Mouse (Mus musculus): Measurements from ENCODE around the gene Tlx2. TPM values are rescaled to one million over a fixed set of nuclear protein-coding genes. Genes with fewer than 3 reads are reported as not detected.

The Tlx2 gene
- polyA plus RNA-seq (2017; shearing (Covaris generic)), result not detected

DNA sequence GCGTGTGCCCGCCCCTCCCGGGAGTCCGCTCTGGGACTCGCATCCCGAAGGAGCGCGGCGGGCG is at the start of gene Tlx2:
TSS of gene Tlx2 (minus strand) at position 47 of the 64 bp plus-strand sequence.

DNA sequence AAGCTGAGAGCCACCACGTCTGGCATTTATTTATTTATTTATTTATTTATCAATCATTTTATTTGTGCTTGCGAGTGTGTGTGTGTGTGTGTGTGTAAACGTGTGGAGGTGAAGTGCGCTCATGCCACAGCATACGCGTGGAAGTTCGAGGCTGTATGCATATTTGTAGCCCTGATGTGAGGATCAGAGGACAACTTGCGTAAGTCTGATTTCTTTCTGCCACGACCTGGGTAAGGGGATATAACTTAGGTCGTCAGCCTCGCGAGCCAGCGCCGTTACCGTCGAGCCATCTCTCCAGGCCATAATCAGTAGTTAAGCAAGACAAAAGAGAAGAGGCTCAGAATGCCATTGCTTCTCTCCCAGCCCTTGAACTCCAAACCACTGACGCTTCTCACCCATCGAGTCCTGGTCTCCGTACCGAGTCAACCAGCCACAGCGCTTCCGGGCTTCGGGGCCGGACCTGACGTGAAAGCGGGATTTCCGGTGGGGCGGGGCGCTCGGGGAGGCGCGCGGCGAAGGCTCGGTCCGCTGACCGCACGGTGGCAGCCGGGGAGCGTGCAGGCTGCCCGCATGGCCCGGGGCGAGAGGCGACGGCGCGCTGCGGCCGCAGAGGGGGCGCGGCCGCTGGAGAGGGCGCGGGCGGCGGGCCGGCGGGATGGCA is 45.0 kb upstream of the Tlx2 start, which contains the start of gene Mogs:
TSS of gene Mogs (plus strand) at position 486 of the 661 bp plus-strand sequence.

DNA sequence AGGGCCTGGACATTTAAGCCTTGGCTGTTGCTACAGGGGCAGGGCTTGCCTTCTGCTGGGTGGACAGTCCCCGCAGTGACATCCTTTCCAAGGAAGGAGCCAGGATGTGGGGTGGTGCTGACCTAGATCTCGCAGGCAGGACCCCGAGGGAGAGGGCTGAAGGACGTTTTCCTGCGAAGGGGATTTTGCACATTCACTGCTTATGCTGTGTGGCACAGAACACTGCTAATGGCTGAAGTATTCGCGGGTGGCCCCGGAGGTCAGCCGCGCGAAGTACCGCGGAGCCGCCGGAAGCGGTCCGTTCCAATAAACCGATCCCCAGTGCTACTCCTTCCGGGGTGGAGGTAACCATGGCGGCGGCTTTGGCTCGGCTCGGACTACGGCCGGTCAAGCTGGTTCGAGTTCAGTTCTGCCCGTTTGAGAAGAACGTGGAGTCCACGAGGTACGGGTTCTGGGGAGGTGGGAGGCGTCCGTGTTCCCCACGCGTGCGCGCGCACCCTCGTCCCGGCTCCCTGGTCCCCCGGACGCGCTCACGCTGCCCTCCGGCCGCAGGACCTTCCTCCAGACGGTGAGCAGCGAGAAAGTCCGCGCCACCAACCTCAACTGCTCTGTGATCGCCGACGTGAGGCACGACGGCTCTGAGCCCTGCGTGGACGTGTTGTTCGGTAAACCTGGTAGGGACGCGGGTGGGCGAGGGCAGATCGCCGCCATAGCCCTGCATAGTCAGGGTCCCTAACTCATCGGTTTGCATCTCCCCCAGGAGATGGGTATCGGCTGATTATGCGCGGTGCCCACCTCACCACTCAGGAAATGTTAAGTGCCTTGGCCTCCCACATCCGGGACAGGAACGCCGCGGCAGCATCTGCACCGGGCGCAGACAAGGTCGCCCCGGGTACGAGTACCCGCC is 38.9 kb upstream of the Tlx2 start, which contains the start of gene Mrpl53:
TSS of gene Mrpl53 (plus strand) at position 279 of the 907 bp plus-strand sequence.

DNA sequence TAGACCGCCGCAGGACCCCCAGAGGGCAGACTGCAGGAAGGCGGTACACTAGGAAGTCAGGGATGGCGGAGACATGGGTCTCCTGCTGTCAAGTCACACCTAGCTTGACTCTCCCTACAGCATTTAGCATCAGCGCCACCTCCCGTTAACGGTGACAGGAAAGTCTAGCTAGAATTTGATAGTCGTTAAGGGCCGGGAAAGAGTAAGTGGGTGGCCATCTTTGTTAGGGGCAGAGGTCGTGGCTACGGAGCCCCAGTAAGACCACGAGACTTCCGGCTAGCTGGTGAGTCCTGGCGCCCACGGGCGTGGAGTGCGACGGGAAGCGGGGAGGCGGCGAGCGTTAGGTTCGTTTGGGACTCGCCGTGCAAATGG is 31.2 kb upstream of the Tlx2 start, which contains the start of the genes Ccdc142 and Gm42688:
TSS of gene Ccdc142 (plus strand) at position 286 of the 372 bp plus-strand sequence.
TSS of gene Gm42688 (plus strand) at position 302 of the 372 bp plus-strand sequence.

DNA sequence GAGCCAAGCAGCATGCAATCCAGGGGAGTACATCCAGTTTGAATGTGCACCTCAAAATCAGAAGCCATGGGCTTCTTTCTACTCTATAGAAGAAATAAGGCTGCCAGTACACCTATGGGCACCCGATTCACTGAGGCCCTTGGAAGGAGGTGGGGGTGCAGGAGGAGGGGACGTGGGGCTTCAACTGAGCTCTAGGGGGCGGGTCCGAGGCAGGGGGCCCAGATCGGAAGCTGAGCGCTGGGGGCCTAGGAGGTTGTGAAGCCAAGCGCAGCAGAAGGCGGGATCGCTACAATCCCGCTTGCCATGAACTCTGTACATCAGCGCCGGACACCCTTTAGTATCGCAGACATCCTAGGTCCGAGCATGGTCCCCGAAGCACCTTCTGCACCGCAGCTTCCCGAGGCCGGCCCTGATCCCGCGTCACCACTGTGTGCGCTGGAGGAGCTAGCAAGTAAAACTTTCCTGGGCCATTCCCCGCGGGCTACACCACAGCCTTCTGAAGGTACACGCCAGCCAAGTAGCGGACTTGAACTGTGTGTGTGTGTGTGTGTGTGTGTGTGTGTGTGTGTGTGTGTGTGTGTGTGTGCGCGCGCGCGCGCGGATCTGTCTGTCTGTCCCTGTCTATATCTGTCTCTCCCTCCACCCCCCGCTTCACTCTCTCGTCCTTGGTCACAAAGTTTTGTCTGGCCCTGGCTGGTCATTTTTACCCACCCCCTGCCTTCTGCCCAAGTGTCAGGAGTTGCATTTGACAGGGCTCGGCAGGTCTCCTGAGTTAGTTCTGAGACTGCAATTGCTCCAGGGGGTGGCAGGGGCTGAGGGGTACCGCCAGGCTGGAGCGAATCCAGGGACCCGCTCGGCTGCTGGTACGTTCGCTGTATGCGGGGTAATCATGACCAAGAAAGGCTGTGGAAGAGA is 16.3 kb upstream of the Tlx2 start, which contains the start of gene Lbx2:
TSS of gene Lbx2 (plus strand) at position 247 of the 915 bp plus-strand sequence.

DNA sequence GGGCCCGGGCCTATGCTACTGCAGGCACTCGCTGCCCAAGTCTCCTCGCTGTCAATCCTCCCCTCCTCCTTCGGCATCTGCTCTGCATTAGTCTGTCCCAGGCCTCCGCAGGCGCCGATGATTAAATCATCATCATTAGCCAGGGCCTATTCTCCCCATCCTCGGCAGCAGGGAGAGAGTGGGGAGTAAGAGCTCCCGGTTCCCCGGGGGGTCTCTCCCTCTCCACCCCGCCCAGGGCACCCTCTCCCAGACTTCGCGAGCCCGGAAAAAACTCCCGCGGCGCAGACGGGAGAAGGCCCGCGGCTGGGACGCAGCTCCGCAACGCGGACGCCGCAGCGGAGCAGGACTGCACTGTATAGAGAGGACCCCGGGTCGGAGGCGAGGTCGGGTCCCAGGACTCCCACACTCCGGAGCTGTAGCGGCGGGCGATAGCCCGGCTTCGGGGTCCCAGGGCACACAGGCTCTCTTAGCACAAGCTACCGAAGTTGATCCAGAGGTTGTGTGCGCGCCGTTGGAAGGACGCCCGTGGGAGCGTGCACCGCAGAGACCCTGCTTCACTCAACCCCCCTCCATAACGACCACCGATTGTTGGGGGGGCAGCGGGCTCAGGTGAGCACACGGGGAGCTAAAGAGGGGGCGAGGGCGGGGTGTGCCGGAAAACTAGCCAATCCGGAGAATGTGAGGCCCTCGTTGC is 7.7 kb upstream of the Tlx2 start, which contains the start of gene Pcgf1:
TSS of gene Pcgf1 (plus strand) at position 240 of the 694 bp plus-strand sequence.

DNA sequence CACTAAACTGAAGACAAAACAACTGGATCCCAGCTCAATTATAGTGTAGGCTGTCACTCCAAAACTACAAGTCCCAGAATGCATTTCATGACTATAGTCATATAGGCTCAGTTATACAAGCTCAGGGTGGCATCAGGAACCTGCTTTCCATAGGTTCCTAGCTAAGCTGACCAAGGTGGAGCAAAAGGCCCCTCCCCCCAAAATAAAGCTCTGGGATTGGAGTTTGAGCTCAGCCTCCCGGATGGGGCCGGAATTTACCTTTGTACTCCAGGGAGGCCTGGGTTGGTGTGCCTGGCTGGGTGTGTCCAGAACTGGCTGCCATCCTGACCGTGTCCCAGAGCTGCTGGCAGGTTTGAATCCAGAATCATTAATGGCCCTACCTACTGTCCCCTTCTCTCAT is 12.3 kb downstream of the Tlx2 start, which contains the start of gene Dqx1:
TSS of gene Dqx1 (plus strand) at position 55 of the 400 bp plus-strand sequence.

DNA sequence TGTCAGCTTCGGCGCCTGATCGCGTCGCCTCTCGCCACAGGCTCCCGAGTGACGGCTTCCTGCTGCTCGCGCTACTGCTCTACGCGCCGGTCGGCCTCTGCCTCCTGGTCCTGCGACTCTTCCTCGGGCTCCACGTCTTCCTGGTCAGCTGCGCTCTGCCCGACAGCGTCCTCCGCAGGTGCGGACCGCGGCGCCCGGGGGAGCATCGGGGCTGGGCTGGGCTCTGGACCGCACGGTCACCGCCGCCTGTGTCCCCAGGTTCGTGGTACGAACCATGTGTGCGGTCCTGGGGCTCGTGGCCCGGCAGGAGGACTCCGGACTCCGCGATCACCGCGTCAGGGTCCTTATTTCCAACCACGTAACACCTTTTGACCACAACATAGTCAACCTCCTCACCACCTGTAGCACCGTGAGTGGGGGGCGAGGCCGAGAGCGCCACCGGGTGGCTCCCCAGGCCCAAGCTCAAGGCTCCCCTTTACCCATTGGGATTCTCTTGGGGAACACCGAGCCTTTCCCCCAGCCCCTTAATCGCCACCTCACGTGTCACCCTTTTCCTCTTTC is 15.1 kb downstream of the Tlx2 start, which contains the start of gene Htra2:
TSS of gene Htra2 (minus strand) at position 403 of the 561 bp plus-strand sequence.

DNA sequence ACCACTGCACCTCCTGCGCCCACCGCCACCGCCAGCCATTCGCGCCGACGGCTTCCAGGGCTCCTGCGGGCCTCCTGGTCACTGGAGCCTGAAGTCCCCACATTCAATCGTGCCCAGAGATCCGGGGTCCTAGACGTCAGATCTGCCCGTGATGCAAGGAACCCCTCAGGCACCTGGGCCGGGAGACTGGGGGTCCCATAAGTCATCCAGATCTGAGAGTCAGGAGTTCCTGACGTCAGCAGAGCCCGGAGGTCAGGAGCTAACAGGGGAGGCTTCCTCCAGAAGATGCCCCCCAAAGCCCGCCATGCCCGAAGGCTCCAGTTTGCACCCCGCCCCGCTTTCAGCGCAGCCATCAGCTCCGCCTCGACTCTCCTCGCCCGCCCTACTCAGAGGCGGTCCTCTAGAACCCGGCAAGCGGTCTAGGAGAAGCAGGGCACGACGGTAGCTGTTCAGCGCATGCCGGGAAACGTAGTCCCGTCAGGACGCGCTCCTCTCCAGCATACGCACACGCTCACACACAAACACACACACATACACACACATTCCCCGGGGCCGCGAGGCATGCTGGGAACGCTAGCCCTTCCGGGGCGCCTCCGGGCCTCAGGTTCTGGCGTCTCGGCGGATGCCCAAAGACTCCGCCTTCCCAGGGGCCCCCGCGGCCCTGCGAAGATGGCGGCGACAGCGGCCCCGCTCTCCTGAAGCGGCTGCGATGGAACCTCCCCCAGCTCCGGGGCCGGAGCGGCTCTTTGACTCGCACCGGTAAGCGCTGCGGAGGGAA is 15.8 kb downstream of the Tlx2 start, which contains the start of gene Aup1:
TSS of gene Aup1 (plus strand) at position 448 of the 778 bp plus-strand sequence.

DNA sequence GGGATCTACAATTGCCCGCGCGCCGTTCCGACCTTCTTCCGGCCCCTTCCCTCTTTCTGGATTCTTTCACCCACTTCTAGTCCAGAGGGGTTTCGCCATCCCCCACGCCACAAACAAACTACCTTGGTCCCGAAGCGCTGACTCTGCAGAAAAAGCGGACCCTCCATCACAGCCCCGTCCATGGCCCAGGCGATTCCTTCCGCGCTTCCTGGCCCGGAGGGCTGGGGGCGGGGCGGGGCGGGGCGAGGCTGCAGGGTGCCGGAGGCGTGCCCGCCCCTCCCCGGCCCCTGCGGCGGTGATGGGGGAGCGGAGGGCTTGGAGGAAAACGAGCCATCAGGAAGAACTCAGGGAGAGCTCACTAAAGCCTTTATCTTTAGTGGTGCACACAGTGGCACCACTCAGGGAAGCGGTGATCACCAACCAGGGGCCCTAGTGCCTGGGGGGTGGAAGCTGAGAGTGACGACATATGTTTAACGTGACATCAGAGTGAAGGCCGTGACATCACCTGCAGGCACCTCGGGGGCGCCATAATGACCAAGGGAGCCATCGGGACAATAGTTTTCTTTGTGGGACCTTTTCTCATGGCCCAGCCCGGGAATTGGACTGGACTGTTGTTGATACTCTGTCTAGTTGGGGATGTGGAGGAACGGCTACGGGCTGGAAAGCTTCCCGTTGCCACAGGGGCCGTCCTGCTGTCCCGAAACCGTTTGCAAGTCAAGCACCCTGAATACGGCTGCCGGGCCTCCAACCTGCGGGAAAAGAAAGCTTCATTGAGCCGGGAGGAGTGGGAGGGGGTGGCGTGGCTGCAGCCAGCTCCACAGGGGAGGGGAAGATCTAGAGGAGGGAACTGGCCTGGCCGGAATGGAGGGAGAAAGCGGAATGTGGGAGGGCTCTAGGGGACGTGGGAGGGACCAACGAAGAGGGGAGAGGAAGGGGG is 36.6 kb downstream of the Tlx2 start, which contains the start of the genes Dok1 and Loxl3:
TSS of gene Dok1 (minus strand) at position 223 of the 937 bp plus-strand sequence.
TSS of gene Loxl3 (plus strand) at position 925 of the 937 bp plus-strand sequence.

Other genes with a start within 250 kb of the Tlx2 start
- gene Sema4f, start 130.5 kb downstream of the Tlx2 start, polyA plus RNA-seq (2017; shearing (Covaris generic)), result 15.4 TPM
- gene M1ap, start 123.4 kb downstream of the Tlx2 start, polyA plus RNA-seq (2017; shearing (Covaris generic)), result not detected
- gene Dok1, start 36.8 kb downstream of the Tlx2 start, polyA plus RNA-seq (2017; shearing (Covaris generic)), result 13.8 TPM
- not detected for gene Loxl3, start 36.1 kb downstream of the Tlx2 start, polyA plus RNA-seq (2017; shearing (Covaris generic))
- 486 TPM for gene Aup1, start 15.8 kb downstream of the Tlx2 start, polyA plus RNA-seq (2017; shearing (Covaris generic))
- gene Htra2, start 15.0 kb downstream of the Tlx2 start, polyA plus RNA-seq (2017; shearing (Covaris generic)), result 45.1 TPM
- 3.1 TPM for gene Dqx1, start 12.4 kb downstream of the Tlx2 start, polyA plus RNA-seq (2017; shearing (Covaris generic))
- 24.7 TPM for gene Pcgf1, start 7.6 kb upstream of the Tlx2 start, polyA plus RNA-seq (2017; shearing (Covaris generic))
- not detected for gene Lbx2, start 16.1 kb upstream of the Tlx2 start, polyA plus RNA-seq (2017; shearing (Covaris generic))
- gene Ccdc142, start 31.3 kb upstream of the Tlx2 start, polyA plus RNA-seq (2017; shearing (Covaris generic)), result 3.0 TPM
- gene Gm42688, start 31.3 kb upstream of the Tlx2 start, polyA plus RNA-seq (2017; shearing (Covaris generic)), result 7.4 TPM
- 43.7 TPM for gene Mrpl53, start 38.7 kb upstream of the Tlx2 start, polyA plus RNA-seq (2017; shearing (Covaris generic))
- gene Mogs, start 45.2 kb upstream of the Tlx2 start, polyA plus RNA-seq (2017; shearing (Covaris generic)), result 65.1 TPM
- 37.0 TPM for gene Wbp1, start 51.3 kb upstream of the Tlx2 start, polyA plus RNA-seq (2017; shearing (Covaris generic))
- 40.0 TPM for gene Ino80b, start 55.1 kb upstream of the Tlx2 start, polyA plus RNA-seq (2017; shearing (Covaris generic))
- gene Rtkn, start 65.2 kb upstream of the Tlx2 start, polyA plus RNA-seq (2017; shearing (Covaris generic)), result not detected
- not detected for gene Wdr54, start 86.1 kb upstream of the Tlx2 start, polyA plus RNA-seq (2017; shearing (Covaris generic))
- not detected for gene 1700003E16Rik, start 86.1 kb upstream of the Tlx2 start, polyA plus RNA-seq (2017; shearing (Covaris generic))
- gene Dctn1, start 95.6 kb upstream of the Tlx2 start, polyA plus RNA-seq (2017; shearing (Covaris generic)), result 75.9 TPM
- gene Slc4a5, start 149.5 kb upstream of the Tlx2 start, polyA plus RNA-seq (2017; shearing (Covaris generic)), result not detected